Mouse (Mus musculus) retina, postnatal 7 days (tissue): ENCODE measurements around the gene Klhdc3.

ENCODE experiments used
- DNase-seq: peaks from one replicate; pipeline ENCODE4 v3.0.0-alpha.2; 2012; ENCODE audit warnings: low read depth, low spot score

Klhdc3 gene

DNA sequence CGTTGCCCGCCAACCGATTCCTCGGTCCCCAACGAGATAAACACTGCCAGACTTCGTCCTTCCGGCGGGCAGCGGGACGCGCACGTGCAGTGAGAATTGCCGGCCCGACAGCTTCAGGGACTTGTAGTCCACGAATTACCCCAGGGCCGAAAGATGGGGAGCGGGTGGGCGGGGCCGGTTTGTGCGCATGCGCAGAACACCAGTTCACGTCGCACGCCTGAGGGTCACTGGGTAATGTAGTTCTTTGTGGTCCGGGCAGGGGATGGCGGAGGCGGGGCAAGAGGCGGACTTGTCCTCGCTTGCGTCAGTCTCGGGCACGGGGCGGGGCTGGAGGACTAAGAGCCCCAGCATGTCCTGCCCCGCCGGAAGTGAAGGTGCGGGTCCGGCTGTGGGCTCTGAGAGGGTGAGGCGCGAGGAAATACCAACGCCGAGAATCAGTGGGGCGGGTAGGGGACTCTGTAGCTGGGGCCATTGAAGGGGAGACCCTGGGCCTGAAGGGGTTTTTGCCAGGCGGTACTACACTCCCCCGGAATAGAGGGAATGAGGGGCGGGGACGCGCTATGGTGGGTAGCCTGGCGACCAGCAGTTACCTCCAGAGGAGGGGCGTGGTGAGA is at the start of gene Klhdc3:
Gene Klhdc3, minus strand, starts transcription at position 155 of the 614 bp plus-strand sequence.
- peak; percentile 97 for DNase-seq

DNA sequence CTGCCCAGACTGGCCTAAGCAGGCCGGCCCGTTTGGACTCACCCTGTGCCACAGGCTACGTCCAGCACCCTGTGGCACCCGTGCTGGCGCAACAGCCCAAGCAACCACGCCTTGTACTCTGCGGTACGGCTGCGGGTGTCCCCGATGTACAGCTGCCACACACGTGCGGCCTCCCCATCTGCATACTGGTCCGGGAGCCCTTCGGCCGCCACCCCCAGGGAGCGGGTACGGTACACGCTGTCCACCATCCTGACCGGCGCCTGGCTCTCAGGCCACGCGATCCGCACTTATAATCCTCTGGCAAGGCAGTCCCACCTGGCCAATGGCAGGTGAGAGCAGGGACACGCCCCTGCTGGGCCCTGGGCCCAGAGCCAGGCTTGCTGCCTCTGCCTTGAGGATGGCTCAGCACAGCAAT is 48.2 kb upstream of the Klhdc3 start, which contains the start of gene Gnmt:
Gene Gnmt, minus strand, starts transcription at position 265 of the 415 bp plus-strand sequence.
- no peak for DNase-seq

DNA sequence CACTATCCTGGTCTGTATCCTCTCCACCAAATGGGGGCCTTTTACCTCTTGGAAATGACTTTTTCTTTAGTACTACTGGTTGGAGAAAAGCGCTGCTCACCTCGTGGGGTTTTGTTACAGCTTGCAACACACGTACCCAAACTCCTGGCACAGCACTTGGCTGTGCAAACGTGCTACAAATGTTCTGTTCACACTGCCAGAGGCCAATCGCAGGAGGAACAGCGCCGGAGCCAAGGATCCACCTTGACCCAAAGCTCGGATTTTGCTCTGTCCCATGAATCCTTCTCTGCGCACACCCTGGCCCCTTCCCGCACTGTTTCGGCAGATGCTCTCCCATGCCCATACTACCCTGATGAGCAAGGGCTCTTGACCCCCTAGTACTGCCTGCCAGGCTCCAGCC is 47.8 kb upstream of the Klhdc3 start:
- DNase-seq = no peak

DNA sequence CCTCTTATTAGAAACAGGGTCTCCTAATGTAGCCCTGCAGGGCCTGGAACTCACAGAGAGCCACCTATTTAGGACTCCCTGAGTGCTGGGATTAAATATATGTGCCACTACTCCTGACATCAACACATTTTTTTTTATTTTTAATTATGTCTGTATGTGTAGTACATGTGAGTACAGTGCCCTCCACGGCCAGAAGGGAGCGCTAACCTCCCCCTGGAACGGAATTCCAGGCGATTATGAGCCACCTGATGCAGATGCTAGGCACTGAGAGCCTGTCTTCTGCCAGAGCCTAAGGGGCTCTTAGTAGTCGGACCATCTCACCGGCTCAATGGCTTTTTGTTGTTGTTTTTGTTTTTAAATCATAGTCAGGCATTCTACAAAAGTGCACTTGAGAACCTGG is 47.3 kb upstream of the Klhdc3 start:
- no peak for DNase-seq

DNA sequence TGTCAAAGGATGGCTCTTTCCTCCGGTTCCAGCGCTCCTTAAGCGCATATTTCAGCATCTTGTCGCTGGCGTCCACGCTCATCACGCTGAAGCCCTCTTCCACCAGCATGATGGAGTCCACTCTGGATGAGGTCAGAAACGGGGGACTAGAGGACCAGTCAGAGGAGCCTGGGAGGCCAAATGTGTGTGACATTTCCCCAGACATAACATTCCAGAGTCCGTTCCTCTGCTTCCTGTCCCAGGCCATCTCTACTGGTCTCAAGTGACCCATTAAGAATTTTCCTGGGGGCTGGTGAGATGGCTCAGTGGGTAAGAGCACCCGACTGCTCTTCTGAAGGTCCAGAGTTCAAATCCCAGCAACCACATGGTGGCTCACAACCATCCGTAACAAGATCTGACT is 46.6 kb upstream of the Klhdc3 start:
- DNase-seq = no peak

DNA sequence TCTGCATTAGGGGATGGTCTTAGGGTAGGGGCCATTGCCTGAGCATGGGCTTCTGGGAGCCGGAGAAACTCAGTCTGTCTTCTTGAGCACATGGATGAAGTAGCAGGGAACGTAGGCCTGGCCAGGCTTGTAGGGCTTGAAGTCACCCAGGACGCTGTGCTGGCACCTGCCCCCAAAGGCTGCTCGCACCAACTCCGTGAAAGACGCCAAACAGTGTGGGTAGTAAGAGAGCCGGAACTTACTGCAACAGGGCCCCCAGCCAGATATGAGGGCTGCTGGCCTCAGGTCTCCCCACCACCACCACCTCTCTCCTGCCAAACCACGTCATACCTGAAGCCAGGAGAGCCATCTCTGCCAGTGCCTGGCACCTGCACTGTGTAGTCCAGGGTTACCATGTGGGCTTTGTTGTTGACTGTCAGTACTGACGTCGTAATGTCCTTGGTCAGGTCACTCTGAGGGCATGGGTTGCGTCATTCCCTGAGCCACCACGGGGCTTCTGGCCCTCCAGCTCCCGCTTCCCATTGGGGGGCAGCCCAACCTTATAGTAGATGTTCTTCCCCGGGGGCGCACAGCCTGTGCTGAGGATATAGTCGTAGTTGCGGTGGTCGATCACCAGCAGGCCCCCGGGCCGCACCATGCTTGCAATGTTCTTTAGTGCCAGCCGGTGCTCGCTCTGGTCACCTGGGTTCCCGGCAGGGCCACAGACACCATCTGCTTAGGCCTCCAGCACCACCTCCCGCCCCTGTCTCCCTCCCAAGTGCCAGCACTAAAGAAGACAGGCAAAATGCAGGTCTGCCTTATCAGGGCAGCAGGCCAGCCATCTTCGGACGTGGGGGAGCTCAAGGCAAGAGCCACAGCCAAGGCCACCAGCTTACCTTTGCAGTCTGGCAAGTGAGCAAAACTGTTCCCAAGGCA is 45.3 kb upstream of the Klhdc3 start:
- no peak for DNase-seq

DNA sequence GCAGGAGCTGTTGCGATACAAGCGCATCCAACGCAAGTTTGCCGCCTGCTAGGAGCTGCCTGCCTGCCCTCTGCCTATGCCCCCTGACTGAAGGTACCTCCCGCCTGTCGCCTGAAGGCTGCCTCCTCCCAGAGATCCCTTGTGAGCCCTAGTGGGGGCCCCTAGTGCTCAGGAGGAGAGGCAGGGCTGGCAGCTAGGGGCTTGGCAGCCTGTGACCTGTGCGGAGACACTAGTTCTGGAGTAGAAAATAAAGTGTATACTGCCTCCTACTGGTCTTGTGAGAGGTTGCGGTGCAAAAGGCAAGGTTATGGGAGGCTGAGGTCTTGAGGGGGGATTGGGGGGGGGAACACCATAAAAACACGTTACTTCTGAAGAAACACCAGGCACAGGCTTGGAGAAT is 44.6 kb upstream of the Klhdc3 start:
- DNase-seq = no peak

DNA sequence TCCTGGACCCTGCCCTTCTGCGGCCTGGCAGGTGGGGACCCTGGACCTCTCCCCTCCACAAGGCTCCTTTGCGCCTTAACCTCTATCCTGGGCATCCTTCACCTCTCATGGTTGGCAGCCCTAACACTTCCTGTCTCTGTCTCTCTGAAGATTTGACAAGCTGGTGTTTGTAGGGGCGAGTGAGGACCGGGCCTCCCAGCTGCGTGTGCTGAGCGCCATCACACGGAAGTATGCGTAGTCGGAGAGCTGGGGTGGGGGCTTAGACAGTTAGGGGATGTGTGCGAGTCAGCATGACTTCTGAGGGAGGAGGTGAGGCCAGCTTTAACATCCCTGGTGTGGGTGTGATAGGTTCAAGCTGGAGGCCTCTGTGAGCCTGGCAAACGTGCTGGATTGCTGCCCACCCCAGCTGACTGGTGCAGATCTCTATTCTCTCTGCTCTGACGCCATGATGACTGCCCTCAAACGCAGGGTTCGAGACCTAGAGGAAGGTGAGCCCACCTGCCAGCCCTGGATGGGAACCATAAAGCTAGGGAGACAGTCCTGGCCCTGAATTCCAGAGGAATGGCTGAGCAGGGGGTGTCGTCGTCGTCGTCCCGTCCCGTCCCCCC is 43.9 kb upstream of the Klhdc3 start:
- no peak for DNase-seq

DNA sequence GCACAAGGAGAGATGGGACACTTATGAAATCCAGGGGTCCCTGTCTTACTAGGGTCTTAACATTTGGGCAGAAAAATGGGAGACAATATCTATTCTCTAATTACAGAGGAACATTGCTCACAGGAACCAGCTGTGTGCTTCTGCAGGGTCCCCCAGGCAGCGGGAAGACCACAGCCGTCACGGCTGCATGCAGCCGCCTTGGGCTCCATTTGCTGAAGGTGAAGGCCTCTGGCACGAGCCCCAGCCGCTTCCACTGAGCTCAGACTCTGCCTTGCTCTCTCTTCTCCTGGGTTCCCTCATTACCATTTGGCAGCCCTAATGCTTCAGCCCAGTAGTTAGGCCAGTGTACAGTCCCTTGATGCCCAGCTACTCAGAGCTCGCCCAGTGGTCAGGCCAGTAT is 40.4 kb upstream of the Klhdc3 start:
- DNase-seq = no peak

DNA sequence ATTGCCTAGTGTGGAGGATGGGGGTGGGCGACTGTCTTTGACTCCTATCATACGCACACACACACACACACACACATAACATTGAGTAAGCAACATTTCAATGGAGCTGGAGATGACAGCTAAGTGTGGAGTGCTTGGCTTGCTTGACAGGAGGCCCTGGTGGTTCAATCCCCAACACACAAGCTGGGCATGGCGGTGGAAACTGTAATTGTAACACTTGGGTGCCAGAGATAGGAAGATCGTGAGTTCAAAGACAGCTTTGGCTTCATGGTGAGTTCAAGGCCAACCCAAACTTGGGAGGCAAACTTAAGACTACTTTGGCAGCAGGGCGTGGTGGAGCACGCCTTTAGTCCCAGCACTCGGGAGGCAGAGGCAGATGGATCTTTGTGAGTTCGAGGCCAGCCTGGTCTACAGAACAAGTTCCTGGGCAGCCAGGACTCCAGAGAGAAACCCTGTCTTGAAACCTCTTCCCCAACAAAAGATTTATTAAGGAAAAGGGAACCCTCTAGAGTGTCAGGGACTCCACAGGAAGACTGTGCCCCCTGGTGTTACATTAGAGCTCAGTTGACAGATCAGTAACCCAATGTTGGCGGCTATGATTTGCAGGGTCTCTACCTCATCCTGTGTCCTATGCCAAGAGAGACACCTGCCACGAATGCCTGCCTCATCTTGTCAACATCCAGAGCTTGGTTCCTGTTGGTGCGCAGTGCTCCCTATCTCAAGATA is 34.2 kb upstream of the Klhdc3 start:
- no peak for DNase-seq

DNA sequence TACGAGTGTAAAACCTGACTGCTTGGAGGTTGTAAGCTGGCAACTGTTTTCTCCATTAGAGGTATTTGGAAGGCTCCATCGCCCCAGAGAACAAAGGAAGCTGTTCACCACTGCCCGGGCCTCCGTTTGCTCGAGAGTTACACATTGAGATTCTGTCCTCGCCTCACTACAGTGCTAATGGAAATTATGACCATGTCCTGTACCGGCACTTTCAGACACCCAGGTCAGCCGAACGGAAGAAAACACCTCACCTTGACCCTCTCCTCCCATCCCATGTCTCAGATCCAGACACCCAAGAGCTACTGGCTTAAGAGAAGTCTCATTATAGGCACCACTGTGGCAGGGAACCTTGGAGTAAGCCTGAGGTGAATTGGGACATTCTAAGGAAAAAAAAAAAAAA is 33.1 kb upstream of the Klhdc3 start:
- no peak for DNase-seq

DNA sequence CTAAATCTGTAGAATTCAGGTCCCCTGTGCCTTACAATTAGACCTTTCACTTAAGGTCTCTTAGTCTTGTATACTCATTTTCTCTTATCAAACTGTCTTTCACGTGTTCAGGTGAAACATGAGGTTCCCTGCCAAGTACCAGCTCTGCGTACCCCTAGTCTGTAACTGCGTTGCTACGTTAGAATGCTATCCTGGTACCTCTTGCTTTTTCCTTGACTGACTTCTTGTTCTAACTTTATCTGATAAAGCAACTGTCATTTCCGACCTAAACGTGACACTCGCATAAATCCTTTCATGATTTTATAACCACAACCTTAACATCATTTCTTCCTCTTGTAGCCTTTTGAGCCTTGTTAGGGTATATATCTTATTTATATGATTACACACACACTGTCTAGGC is 31.7 kb upstream of the Klhdc3 start:
- DNase-seq = no peak

DNA sequence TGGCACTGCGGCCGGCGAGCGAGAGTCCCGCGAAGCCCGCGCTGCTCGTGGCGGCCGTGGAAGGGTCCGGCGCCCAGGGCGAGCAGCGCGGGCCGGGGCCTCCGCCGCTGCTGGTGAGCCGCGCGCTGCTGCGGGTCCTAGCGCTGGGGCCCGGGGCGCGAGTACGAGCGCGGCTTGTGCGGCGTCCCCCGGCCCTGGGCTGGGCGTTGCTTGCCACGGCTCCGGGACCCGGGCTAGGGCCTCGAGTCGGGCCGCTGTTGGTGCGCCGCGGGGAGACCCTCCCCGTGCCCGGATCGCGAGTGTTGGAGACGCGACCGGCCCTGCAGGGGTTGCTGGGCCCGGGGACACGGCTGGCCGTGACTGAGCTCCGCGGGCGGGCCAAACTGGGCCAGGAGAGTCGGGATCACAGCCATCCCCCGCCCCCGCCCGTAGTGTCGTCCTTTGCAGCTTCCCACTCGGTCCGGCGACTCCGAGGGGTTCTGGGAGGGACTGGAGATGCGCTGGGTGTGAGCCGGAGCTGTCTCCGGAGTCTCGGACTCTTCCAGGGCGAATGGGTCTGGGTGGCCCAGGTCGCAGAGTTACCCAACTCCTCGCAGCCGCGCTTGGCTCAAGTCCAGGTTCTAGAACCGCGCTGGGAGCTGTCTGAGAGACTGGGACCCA is 31.0 kb upstream of the Klhdc3 start:
- DNase-seq = no peak

DNA sequence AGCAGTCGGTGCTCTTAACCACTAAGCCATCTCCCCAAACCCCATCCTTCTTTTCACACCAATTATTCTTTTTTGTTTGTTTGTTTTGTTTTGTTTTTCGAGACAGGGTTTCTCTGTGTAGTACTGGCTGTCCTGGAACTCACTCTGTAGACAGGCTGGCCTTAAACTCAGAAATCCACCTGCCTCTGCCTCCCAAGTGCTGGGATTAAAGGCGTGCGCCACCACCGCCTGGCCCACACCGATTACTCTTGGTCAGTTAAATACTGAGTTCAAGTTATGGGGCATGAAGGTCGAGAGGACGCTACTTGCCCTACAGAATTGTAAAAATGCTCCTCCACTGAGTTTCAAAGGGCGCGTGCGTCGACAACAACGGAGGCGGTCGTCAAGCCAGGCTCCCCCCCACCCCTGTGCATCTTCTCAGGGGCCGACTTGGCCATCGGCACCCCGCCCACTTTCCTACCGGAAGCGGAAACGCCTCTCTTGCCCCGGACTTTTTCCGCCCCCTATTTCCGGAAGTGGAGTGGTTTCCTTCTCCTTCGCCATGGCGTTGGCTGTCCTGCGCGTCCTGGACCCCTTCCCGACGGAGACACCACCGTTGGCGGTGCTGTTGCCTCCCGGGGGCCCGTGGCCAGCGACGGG is 30.4 kb upstream of the Klhdc3 start, which contains the start of gene Pex6:
Gene Pex6, plus strand, starts transcription at position 505 of the 639 bp plus-strand sequence.
- peak; percentile 91 for DNase-seq

DNA sequence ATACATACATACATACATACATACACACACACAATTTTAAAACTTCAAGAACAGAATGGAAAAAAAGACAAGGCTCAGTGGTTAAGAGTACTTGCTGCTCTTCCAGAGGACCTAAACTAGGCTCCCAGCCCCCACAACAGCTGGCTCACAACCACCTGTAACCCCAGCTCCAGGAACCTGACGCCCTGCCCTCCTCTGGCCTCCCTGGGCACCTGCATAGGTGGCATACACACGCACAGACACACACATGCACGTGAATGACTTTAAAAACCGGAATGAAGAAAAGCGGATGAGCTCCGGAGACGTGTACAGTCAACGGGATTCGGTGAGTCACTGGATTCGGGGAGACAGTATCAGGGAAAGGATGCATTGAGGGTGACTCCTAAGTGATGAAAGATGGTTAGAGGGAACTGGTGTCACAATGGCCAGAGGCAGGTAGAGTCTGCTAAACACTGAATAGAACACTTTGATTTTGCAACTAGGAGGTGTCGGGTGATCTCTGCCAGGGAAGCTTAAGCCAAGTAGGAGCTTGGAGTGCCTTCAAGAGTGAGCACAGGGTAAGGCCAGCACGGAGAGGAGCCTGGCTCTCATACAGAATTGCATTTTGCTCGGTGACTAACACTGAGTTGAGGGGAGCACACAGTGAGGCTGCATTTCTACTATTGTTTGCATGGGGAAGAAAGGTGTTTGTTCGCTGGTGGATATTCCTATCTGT is 25.8 kb upstream of the Klhdc3 start:
- DNase-seq = no peak

DNA sequence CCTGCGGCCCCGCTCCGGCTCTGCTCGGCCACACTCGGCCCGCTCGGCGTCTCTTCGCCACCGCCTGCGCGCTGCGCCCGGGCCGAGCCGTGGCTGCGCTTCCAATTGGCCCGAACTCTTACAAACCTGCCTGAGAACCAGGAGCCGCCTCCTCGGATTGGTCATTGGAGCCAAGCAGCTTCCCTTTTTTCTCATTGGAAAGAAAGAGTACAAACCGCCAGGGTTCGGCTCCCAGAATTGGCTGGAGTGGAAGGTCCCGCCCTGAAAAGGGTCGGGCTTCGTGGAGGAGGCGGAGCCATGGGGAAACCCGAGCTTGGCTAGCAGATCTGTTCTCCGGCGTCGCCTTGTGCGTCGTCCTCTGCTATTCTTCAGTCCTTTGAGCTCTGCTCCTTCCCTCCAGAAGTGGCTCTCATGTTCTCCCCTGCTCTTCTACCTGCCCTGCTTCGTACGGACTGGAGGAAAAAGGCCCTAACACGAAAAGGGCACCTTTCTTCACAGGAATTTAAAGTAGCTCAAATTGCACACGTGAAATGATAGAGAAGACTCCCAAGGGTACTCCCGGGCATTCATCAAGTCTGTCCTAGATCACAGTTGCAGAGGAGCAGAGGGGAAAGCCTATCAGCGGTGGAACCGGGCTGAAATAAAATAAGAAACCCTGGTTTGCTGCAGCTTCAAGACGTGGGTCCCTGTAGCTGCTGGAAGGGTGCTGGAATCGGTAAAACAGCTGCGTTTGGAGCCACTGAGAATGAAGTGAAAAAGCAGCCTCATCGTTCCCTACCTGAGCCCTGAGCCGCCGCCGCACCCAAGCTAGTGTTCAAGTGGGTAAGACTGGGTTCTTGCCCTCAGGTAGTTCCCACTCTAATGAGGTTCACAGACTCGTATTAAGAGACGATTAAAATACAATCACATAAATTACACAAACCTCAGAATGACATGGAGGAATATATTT is 24.4 kb upstream of the Klhdc3 start, which contains the start of gene Ppp2r5d:
Gene Ppp2r5d, minus strand, starts transcription at position 225 of the 949 bp plus-strand sequence.
- peak; percentile 96 for DNase-seq

DNA sequence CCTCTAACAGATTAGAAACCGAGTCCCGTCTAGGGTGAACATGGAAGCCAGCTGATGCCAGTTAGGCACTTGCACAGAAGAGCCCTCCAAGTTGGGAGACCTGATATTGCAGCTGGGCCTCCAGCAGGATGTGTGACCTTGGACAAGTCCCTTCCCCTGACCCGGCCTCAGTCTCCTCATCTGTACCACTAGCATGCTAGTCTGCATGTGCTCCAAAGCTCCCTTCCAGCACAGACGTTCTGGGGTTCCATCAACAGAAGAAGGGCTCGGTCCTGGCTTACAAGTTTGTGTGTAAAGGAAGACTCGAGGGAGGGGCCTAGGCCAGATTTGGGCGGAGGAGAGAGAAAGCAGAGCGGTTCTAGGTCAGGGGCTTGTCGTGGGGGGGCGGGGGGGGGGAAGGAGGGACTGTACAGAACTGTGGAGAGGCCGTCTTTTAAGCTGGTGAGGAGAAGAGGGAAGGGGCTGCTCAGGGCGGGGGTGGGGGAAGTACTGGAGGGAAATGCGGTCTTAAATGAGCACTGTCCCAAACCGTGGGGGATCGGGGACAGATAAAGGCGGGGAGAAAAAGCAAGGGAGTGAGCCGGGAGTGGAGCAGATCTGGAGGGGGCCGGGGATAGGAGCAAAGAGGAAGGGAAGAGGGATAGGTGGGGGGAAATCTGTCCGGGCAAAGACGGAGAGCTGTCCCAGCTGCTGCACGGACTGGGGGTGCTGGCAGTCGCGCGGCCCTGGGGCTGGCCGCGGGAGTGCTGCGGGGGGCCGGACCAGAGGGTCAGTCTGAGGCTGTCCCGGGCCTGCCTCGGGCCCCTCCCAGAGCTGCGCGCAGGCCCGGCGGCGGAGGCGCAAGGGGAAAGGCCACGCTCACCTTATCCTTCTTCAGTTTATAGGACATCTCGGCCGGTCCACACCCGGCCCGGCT is 23.5 kb upstream of the Klhdc3 start:
- DNase-seq = no peak

DNA sequence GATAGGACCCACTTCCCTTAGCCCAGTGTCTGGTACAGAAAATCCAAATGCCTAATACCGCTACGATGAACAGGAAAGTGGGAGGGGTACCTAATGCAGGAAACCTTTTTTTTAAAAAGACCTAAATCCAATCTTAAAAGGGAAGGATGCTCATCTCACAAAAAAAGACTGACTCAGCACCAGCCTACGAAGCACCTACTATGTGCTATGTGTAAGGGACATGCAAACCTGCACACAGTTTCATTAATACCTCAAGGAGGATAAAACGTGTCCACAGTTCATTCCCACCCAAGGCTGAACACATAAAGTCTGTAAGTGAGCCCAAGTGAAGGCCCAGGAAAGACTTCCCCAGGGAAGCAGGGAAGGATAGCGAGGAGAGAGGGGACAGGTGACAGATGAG is 21.8 kb upstream of the Klhdc3 start:
- DNase-seq = no peak
